Comparison of ENCODE assay signal across 11 mouse cellular contexts in the genomic region with DNA sequence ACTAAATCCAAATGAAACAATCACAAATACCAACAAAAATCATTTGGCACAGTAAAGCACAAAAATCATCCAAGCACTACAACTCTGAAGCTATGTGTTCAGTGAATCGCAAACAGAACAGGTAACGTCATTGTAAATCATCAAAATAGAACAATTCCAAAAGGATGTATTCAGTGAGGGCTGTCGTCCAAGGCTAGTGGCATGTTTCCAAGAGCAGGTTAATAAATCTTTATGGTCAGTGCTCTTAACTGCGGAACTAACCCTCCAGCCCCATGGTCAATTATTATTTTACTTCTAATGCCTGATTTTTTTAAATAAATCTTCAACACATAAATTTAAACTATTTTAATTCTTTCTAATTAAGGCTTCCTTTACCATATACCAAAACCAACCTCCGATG. TPM values are rescaled to one million over a fixed set of nuclear protein-coding genes. Genes with fewer than 3 reads are reported as not detected.
DNase-seq lines count a peak whose midpoint lies in the region; ATAC-seq and TF ChIP-seq lines count a peak whose summit lies in the region.
"Not testable (repeated sequence)": the region's sequence is repeated elsewhere in the genome, so short reads cannot be mapped to it uniquely, and the experiment has no call there.
"Had no signal": no experiment of that assay in that cellular context is flagged by ENCODE, and none has a peak within 500 bp of the region (broad histone marks: within the 10 kb centered on the region; RNA-seq: fewer than 3 reads in every experiment).

No protein-coding gene starts in this region.

- DNase-seq in adrenal gland, postnatal 10 days, result peak; percentile 23
- peak; percentile 66 for DNase-seq in kidney, adult 2 months
- DNase-seq in kidney, adult 9 months, result peak; percentile 56
- DNase-seq in kidney, postnatal 10 days, result peak; percentile 54
- DNase-seq in kidney, postnatal 36 days, result peak; percentile 51 to 65
- peak; percentile 29 for DNase-seq in liver, adult 2 months (ENCODE audit: extremely low read depth, low read depth, low spot score)

- H3K4me2 ChIP-seq in kidney, embryonic 16.5 days (replicated peaks; ENCODE audit: low read depth, low read length), result not testable (repeated sequence)

- not testable (repeated sequence) for H3K27ac ChIP-seq in kidney, adult 2 months (ENCODE audit: insufficient read depth, low read depth, low read length); liver, adult 2 months (replicated peaks; ENCODE audit: insufficient read depth, low read depth, low read length)
- H3K27ac ChIP-seq in kidney, embryonic 16.5 days (ENCODE audit: low read length), result peak overlapping the region; percentile 62; the same call in 1 of the 2 replicates

- not testable (repeated sequence) for H3K36me3 ChIP-seq in kidney, adult 2 months (ENCODE audit: control insufficient read depth, insufficient read depth, low read length); kidney, embryonic 16.5 days (ENCODE audit: insufficient read depth, low read length); liver, adult 2 months (ENCODE audit: control insufficient read depth, insufficient read depth, low read length)

- not testable (repeated sequence) for H3K9me3 ChIP-seq in kidney, embryonic 16.5 days (ENCODE audit: low read length)

- not testable (repeated sequence) for TF ChIP-seq POLR2A in kidney, adult 2 months (IDR thresholded peaks at IDR 0.05; ENCODE audit: low read depth, low read length); liver, adult 2 months (IDR thresholded peaks at IDR 0.05; ENCODE audit: extremely low read depth, insufficient read depth, low read length)

- H3K9ac ChIP-seq in kidney, embryonic 16.5 days (replicated peaks; ENCODE audit: low read length); liver, adult 2 months (ENCODE audit: low read depth, low read length): not testable (repeated sequence)

- WGBS in kidney, adult 2 months, result 15% methylated on average over 5 of the region's 5 CpGs
- 31% methylated on average over 5 of the region's 5 CpGs for WGBS in kidney, embryonic 16.5 days
- WGBS in liver, adult 2 months, result 44% methylated on average over 5 of the region's 5 CpGs

- not testable (repeated sequence) for ATAC-seq in kidney, embryonic 16.5 days (ENCODE audit: low FRiP score, low TSS enrichment)

- not testable (repeated sequence) for H3K4me1 ChIP-seq in kidney, adult 2 months (ENCODE audit: control insufficient read depth, insufficient read depth, low read length); liver, adult 2 months (ENCODE audit: control insufficient read depth, insufficient read depth, low read length)
- peaks cover 45% of the 10 kb centered on the region for H3K4me1 ChIP-seq in kidney, embryonic 16.5 days (ENCODE audit: insufficient read depth, low read length)

- not testable (repeated sequence) for H3K79me2 ChIP-seq in liver, adult 2 months (ENCODE audit: control insufficient read depth, insufficient read depth, low read length)

- not testable (repeated sequence) for TF ChIP-seq CTCF in kidney, adult 2 months (conservative IDR thresholded peaks at IDR 0.05; ENCODE audit: insufficient read depth, insufficient read length, low read depth, low read length); liver, adult 2 months (IDR thresholded peaks at IDR 0.05; ENCODE audit: low read depth, low read length)

- H3K4me3 ChIP-seq in kidney, adult 2 months (ENCODE audit: insufficient read depth, low read depth, low read length); kidney, embryonic 16.5 days (ENCODE audit: low read length); liver, adult 2 months (ENCODE audit: insufficient read depth, low read depth, low read length): not testable (repeated sequence)

- H3K27me3 ChIP-seq in kidney, adult 2 months (replicated peaks; ENCODE audit: control insufficient read depth, insufficient read depth, low read length); kidney, embryonic 16.5 days (ENCODE audit: insufficient read depth, low read length); liver, adult 2 months (ENCODE audit: control insufficient read depth, insufficient read depth, low read length): not testable (repeated sequence)

RNA-seq across cellular contexts. Expression of gene Gaa, which starts 11.1 kb away (rescaled TPM):
- total RNA-seq in adrenal gland, postnatal 10 days (2021), result 10 to 100 TPM; 78.0 to 81.5 TPM
- polyA plus RNA-seq in kidney, adult 2 months (2012; rRNA removed), result 152 and 171 TPM in 2 replicates
- polyA plus RNA-seq in kidney, embryonic 16.5 days (2015; fragmentation: Nextera tagmentation; extraction: Ambion mirVana), result 80.7 and 82.6 TPM in 2 replicates
- 22.4 and 49.3 TPM in 2 replicates for total RNA-seq in liver, adult 2 months (2014; rRNA removed)
- 108 and 119 TPM in 2 replicates for polyA plus RNA-seq in liver, adult 2 months (2012; rRNA removed)

RNA-seq across cellular contexts. Expression of gene Ccdc40, which starts 28.2 kb away (rescaled TPM):
- total RNA-seq in adrenal gland, postnatal 10 days (2021), result 1 to 10 TPM in 1 of 2 experiments, under 1 TPM in 1; 0.85 to 1.4 TPM
- 0.27 and 0.30 TPM in 2 replicates for polyA plus RNA-seq in kidney, adult 2 months (2012; rRNA removed)
- 5.1 and 5.5 TPM in 2 replicates for polyA plus RNA-seq in kidney, embryonic 16.5 days (2015; fragmentation: Nextera tagmentation; extraction: Ambion mirVana)
- total RNA-seq in liver, adult 2 months (2014; rRNA removed), result 0.07 and 0.09 TPM in 2 replicates
- polyA plus RNA-seq in liver, adult 2 months (2012; rRNA removed), result 0.04 TPM in 1 of 2 replicates, not detected in the other
- polyA plus RNA-seq: G1E had no signal

RNA-seq across cellular contexts. Expression of gene Tbc1d16, which starts 28.3 kb away (rescaled TPM):
- total RNA-seq in adrenal gland, postnatal 10 days (2021), result 10 to 100 TPM; 19.1 to 21.8 TPM
- polyA plus RNA-seq in kidney, adult 2 months (2012; rRNA removed), result 25.2 and 31.5 TPM in 2 replicates
- polyA plus RNA-seq in kidney, embryonic 16.5 days (2015; fragmentation: Nextera tagmentation; extraction: Ambion mirVana), result 12.3 and 16.2 TPM in 2 replicates
- total RNA-seq in liver, adult 2 months (2014; rRNA removed), result 4.6 and 5.5 TPM in 2 replicates
- 8.5 and 9.5 TPM in 2 replicates for polyA plus RNA-seq in liver, adult 2 months (2012; rRNA removed)
- polyA plus RNA-seq: G1E had no signal

RNA-seq across cellular contexts. Expression of gene Eif4a3, which starts 43.3 kb away (rescaled TPM):
- 100 to 1,000 TPM; 147 to 153 TPM for total RNA-seq in adrenal gland, postnatal 10 days (2021)
- polyA plus RNA-seq in kidney, adult 2 months (2012; rRNA removed), result 88.4 and 94.2 TPM in 2 replicates
- 381 and 389 TPM in 2 replicates for polyA plus RNA-seq in kidney, embryonic 16.5 days (2015; fragmentation: Nextera tagmentation; extraction: Ambion mirVana)
- total RNA-seq in liver, adult 2 months (2014; rRNA removed), result 57.3 and 64.2 TPM in 2 replicates
- 49.8 and 61.5 TPM in 2 replicates for polyA plus RNA-seq in liver, adult 2 months (2012; rRNA removed)

RNA-seq across cellular contexts. Expression of gene Card14, which starts 51.0 kb away (rescaled TPM):
- total RNA-seq in adrenal gland, postnatal 10 days (2021), result under 1 TPM; 0.30 to 0.33 TPM
- 3.7 and 3.9 TPM in 2 replicates for polyA plus RNA-seq in kidney, adult 2 months (2012; rRNA removed)
- 0.36 and 0.52 TPM in 2 replicates for polyA plus RNA-seq in kidney, embryonic 16.5 days (2015; fragmentation: Nextera tagmentation; extraction: Ambion mirVana)
- total RNA-seq in liver, adult 2 months (2014; rRNA removed), result 0.09 and 0.20 TPM in 2 replicates
- 0.10 and 0.22 TPM in 2 replicates for polyA plus RNA-seq in liver, adult 2 months (2012; rRNA removed)
- total RNA-seq: common myeloid progenitor, adult 5-6 weeks had no signal
- polyA plus RNA-seq: CD4-positive, CD25-positive, alpha-beta regulatory T cell, adult 4 months; forebrain, embryonic 10.5 days; G1E had no signal
